Mouse (Mus musculus) cortical plate, adult 2 months (tissue): ENCODE measurements around the gene Prss22.

Experiments
- CTCF ChIP-seq: fragments of 200-500 bp; IDR thresholded peaks from 2 replicates; pipeline ENCODE4 v1.5.1; 2011; ENCODE audit warnings: mild to moderate bottlenecking, control low read depth, low read length; ENCODE audit not compliant: insufficient read depth; ENCODE audit errors: extremely low read depth
- POLR2A ChIP-seq: fragments of 200-500 bp; IDR thresholded peaks from 2 replicates; pipeline ENCODE4 v1.6.1; 2011; ENCODE audit warnings: mild to moderate bottlenecking, low read length, control low read depth; ENCODE audit not compliant: insufficient read depth; ENCODE audit errors: extremely low read depth

GRCm38 (mm10) chr17:23989802-23990201 is 8.1 kb downstream of the Prss22 start:
- TF ChIP-seq CTCF (no peak), POLR2A (no peak)
